Mouse (Mus musculus) CH12.LX (cell line): Measurements from ENCODE around the gene Plch2.

ENCODE experiments used
- CTCF ChIP-seq, 2 experiments: IDR thresholded peaks in 1 of 2; conservative IDR thresholded peaks in 1 of 2; 2 replicates each; pipeline ENCODE4 v1.5.1; 2011 to 2012; ENCODE audit warnings: low read depth in 2 of 2, low read length in 2 of 2, improper control_type of control experiment in 1 of 2, inconsistent platforms in 1 of 2, mild to moderate bottlenecking in 1 of 2, moderate library complexity in 1 of 2
- EP300 ChIP-seq: IDR thresholded peaks from 2 replicates; pipeline ENCODE4 v1.6.1; 2011; ENCODE audit warnings: low read length, improper control_type of control experiment
- HCFC1 ChIP-seq: IDR thresholded peaks from 2 replicates; pipeline ENCODE4 v1.6.1; 2012; ENCODE audit warnings: low read depth, mild to moderate bottlenecking, inconsistent platforms, low read length, improper control_type of control experiment
- JUN ChIP-seq: IDR thresholded peaks from 2 replicates; pipeline ENCODE4 v1.6.1; 2011; ENCODE audit warnings: low read depth, mild to moderate bottlenecking, low read length, improper control_type of control experiment, moderate library complexity; ENCODE audit not compliant: insufficient read depth
- NELFE ChIP-seq: IDR thresholded peaks from 2 replicates; pipeline ENCODE4 v1.6.1; 2011; ENCODE audit warnings: low read depth, low read length, improper control_type of control experiment
- POLR2A ChIP-seq: IDR thresholded peaks from 2 replicates; pipeline ENCODE4 v1.6.1; 2011; ENCODE audit warnings: low read depth, mild to moderate bottlenecking, improper control_type of control experiment, low read length
- RCOR1 ChIP-seq: conservative IDR thresholded peaks from 2 replicates; pipeline ENCODE4 v1.6.1; 2012; ENCODE audit warnings: low read depth, mild to moderate bottlenecking, inconsistent platforms, low read length, improper control_type of control experiment
- ZMIZ1 ChIP-seq: IDR thresholded peaks from 2 replicates; pipeline ENCODE4 v1.6.1; 2012; ENCODE audit warnings: low read depth, mild to moderate bottlenecking, inconsistent platforms, low read length, improper control_type of control experiment

DNA sequence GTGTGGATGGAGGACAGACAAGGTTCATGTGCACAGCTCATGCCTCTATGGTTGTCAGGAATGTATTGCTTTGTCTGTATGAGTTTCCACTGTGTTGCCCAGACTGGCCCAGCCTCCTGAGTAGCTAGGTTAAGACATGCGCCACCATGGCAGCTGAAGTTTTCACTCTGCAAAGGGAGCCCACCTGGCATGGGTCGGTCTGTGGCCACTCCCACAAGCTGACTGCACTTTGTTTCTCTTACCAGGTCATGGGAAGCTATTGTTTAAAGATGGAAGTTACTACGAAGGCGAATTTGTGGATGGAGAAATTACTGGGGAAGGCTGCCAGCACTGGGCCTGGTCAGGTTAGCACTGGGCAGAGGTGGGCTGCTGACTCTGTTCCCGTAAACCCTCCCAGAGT, 32.7 kb upstream of the Plch2 start:
- TF ChIP-seq ZMIZ1 (no peak), RCOR1 (no peak), HCFC1 (no peak), CTCF (conservative IDR thresholded peaks at IDR 0.05 in 1 of 2, IDR thresholded peaks at IDR 0.05 in 1 of 2; ENCODE audit: low read depth in 2 of 2, low read length in 2 of 2) (no peak), NELFE (no peak), JUN (no peak), EP300 (no peak), POLR2A (no peak)
